Mouse (Mus musculus) urinary bladder, adult 18-20 months (tissue): ENCODE measurements at regions not wholly inside any gene's neighbourhood (a gene's known extent, or its start where the extent isn't known, plus 50 kb on each side); places are given as distances from the start of the nearest gene placed in this dataset.
"Not testable (repeated sequence)": the region's sequence is repeated elsewhere in the genome, so short reads cannot be mapped to it uniquely, and the experiment has no call there.

Experiments used
- DNase-seq, 2 experiments: peaks; one replicate each; pipeline ENCODE4 v3.0.0; 2022; ENCODE audit warnings: low spot score in 2 of 2, mixed read lengths in 2 of 2

GRCm38 (mm10) chr15:34027111-34027510 lies 330.6 kb downstream of the 9430069I07Rik start:
- not testable (repeated sequence) for DNase-seq

- DNase-seq, result no peak
Measured at GRCm38 (mm10) chr15:34025396-34025795, 332.3 kb downstream of the 9430069I07Rik start.

GRCm38 (mm10) chr15:34021857-34022256 lies 335.8 kb downstream of the 9430069I07Rik start:
- peak; percentile 32 to 70 for DNase-seq

- DNase-seq, result peak; percentile 16 to 18
Measured at GRCm38 (mm10) chr15:34016397-34017156, 341.1 kb downstream of the 9430069I07Rik start.

GRCm38 (mm10) chr15:34008591-34008990 lies 349.1 kb downstream of the 9430069I07Rik start:
- DNase-seq, result no peak

- no peak for DNase-seq
Measured at GRCm38 (mm10) chr15:33992383-33992782, 365.3 kb downstream of the 9430069I07Rik start.

GRCm38 (mm10) chr15:33975077-33975476 lies 382.6 kb downstream of the 9430069I07Rik start:
- no peak for DNase-seq

GRCm38 (mm10) chr15:33973466-33973865 lies 384.2 kb downstream of the 9430069I07Rik start:
- no peak for DNase-seq

- DNase-seq, result no peak
Measured at GRCm38 (mm10) chr15:33969409-33969808, 388.3 kb downstream of the 9430069I07Rik start.

- DNase-seq, result no peak
Measured at GRCm38 (mm10) chr15:33935013-33935664, 422.5 kb downstream of the 9430069I07Rik start.

GRCm38 (mm10) chr15:33926446-33926845 lies 431.2 kb downstream of the 9430069I07Rik start:
- DNase-seq, result no peak

- DNase-seq, result peak in 1 of 2 experiments; percentile 1
Measured at GRCm38 (mm10) chr15:33924094-33924890, 433.4 kb downstream of the 9430069I07Rik start.

- no peak for DNase-seq
Measured at GRCm38 (mm10) chr15:33914891-33915290, 442.8 kb downstream of the 9430069I07Rik start.

GRCm38 (mm10) chr15:33906727-33907479 lies 450.8 kb downstream of the 9430069I07Rik start:
- DNase-seq, result no peak

GRCm38 (mm10) chr15:33896076-33896475 lies 461.6 kb downstream of the 9430069I07Rik start:
- no peak for DNase-seq

GRCm38 (mm10) chr15:33890606-33891005 lies 467.1 kb downstream of the 9430069I07Rik start:
- no peak for DNase-seq

- no peak for DNase-seq
Measured at GRCm38 (mm10) chr15:33888865-33889368, 468.8 kb downstream of the 9430069I07Rik start.

- no peak for DNase-seq
Measured at GRCm38 (mm10) chr15:33862224-33862752, 495.4 kb downstream of the 9430069I07Rik start.

GRCm38 (mm10) chr15:33825435-33826088 lies 532.1 kb downstream of the 9430069I07Rik start:
- no peak for DNase-seq

- DNase-seq, result no peak
Measured at GRCm38 (mm10) chr15:33824826-33825225, 532.8 kb downstream of the 9430069I07Rik start.
